Mouse (Mus musculus): ENCODE results near the gene Hypk.
A peak's percentile ranks its signal among the peaks of the same experiment; 100 is the strongest.

The Hypk gene

GRCm38 (mm10) chr2:121452990-121453389 lies at the start of gene Hypk:
TSS of gene Hypk (plus strand) at chr2:121453290.
- no peak for DNase-seq (ENCODE audit: low spot score)

GRCm38 (mm10) chr2:121403296-121403695 lies 49.8 kb upstream of the Hypk start:
- no peak for DNase-seq (ENCODE audit: low spot score)

- DNase-seq (ENCODE audit: low spot score), result peak; percentile 45
These were observed 44.9 kb upstream of the Hypk start for GRCm38 (mm10) chr2:121408160-121408559.

DNA sequence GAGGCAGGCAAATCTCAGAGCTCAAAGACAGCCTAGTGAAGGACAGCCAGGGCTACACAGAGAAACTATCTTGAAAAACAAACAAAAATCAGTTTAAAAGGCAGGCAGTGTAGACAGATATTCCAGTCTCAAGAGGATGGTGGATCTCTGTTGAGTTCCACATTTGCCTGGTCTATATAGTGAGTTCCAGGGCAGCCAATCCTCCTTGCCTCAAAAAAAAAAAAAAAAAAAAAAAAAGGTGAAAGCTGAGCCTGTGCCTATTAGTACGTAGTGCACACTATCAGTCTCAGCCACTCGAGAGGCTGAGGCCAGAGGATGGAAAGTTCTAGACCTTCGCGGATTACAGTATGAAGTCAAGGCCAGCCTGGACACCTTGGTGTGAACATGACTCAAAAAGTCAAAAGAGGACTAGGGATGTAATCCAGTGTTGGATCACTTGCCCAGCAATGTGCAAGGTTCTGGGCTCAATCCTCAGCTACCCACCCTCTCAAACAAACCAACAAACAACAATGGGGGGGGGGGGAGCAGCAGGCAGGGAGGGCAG lies 40.2 kb upstream of the Hypk start:
- no peak for DNase-seq (ENCODE audit: low spot score)

GRCm38 (mm10) chr2:121413387-121414042 lies 39.6 kb upstream of the Hypk start, which contains the start of the genes Pdia3 and Catsper2:
TSS of gene Pdia3 (plus strand) at chr2:121413775.
TSS of gene Catsper2 (minus strand) at chr2:121413792.
- DNase-seq (ENCODE audit: low spot score), result peak; percentile 97

DNA sequence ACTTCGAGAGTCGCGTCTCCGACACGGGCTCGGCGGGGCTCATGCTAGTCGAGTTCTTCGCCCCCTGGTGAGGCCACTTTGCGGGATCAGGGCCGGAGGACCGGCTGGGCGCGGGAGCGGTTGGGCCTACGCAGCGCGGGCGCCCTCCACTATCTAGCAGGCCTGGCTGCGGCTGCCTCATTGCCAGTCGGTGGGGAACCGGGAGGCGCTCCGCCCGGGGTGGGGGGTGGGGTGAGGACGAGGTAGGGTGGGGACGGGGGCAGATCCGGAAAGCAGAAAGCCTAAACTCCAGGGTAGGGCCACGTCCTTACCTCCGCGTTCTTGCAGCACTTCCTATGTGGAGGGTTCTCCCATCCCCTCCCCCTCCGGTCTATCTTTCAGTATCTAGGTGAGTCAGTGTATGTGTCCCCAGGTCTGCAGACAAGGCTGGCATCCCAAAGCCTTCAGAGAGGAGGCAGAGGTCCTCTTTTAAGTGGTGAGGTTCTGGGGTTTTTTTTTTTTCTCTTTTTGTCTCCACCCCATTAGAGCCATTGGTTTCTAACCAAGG lies 38.9 kb upstream of the Hypk start:
- peak; percentile 64 for DNase-seq (ENCODE audit: low spot score)

- DNase-seq (ENCODE audit: low spot score), result no peak
These were observed 38.0 kb upstream of the Hypk start for GRCm38 (mm10) chr2:121415103-121415502.

- DNase-seq (ENCODE audit: low spot score), result no peak
These were observed 37.5 kb upstream of the Hypk start for GRCm38 (mm10) chr2:121415591-121415990.

DNA sequence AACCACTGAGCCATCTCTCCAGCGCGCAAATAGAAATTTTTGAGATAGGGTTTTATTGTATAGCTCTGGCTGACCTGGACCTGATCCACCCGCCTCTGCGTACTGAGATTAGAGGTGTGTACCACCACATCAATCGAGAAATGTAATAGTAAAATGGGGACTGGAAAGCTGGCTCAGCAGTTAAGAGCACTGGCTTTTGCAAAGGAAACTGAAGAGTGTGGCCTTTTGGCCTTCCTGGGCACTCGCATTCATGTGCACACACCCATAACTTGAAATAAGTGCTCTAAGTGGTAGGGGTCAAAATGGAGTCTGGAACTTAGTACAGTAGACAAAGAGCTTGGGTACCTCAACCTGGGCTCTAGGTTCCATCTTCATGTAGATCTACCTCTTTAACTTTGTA lies 36.7 kb upstream of the Hypk start:
- no peak for DNase-seq (ENCODE audit: low spot score)

DNA sequence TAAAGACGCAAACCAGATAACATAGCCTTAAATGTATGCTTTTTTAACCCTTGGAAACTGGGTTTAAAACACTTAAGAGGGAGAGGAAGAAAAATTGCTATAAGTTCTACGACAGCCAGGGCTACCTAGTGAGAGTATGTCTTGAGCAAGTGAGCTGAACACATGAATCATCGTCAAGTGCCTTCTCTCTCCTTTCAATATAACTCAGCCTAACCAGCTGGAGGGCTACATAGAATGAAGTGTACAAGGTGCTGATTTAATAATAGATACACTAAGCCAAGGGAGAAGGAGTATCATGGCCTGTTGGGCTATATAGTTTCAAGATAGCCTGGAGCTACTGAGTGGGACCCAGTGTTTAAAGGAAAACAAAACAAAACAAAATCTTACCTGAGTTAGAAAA lies 34.6 kb upstream of the Hypk start:
- DNase-seq (ENCODE audit: low spot score), result no peak

DNA sequence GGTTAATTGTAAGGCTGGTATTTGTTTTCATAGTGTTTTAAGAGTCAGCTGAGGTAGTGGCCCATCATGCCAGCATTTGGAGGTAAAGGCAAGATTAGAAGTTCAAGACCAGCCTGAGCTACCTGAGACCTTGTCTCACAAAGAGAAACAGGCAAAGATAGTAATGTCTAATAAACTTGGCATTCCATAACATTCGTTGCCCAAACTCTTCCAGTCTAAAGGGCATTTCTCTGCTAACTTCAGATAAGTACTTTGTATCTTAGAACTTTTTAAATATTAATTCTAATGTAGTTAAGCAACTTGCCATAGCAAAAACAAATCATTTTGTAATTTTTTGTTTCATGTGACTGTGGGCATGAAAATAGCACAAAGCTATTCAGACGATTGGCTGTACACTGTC lies 29.9 kb upstream of the Hypk start:
- no peak for DNase-seq (ENCODE audit: low spot score)

- DNase-seq (ENCODE audit: low spot score), result no peak
These were observed 27.2 kb upstream of the Hypk start for GRCm38 (mm10) chr2:121425890-121426289.

DNA sequence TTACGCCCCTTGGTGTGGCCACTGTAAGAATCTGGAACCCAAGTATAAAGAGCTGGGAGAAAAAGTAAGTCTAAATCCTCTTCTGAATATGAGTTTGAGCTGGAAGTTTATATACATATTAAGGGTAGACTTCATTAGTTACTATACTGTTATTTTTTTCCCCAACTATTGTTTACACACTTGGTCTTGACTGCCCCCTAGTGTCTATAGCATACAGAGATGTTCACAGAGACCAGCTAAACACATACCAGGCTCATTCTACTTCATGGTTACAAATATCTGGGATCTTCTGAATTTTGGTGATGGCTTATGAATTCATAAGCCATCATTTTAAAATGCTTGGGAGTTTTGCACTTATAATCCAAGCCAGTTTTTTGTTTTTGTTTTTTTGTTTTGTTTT lies 18.2 kb upstream of the Hypk start:
- peak; percentile 58 for DNase-seq (ENCODE audit: low spot score)

DNA sequence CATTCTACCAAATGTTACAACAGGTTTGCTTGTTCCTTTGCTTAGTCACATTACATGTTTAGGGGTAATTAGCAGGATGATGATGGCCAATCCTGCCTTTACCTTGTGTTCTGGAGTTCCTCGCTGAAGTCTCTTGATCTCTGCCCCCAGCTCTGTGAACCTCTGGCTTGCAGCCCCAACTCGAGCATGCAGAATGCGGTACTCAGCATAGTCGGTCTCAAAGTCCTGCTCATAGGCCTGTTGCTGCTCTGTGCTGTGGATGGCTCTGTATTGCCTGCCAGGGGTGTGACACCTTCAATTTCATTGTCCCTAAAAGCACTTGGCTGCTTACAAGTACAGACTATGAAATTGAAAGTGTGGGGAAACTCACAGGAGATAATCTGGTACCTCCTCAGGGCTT lies 13.3 kb upstream of the Hypk start:
- DNase-seq (ENCODE audit: low spot score), result no peak

GRCm38 (mm10) chr2:121440834-121441605 lies 12.1 kb upstream of the Hypk start:
- no peak for DNase-seq (ENCODE audit: low spot score)

- no peak for DNase-seq (ENCODE audit: low spot score)
These were observed 11.3 kb upstream of the Hypk start for GRCm38 (mm10) chr2:121441800-121442199.

GRCm38 (mm10) chr2:121442259-121443067 lies 10.6 kb upstream of the Hypk start:
- DNase-seq (ENCODE audit: low spot score), result peak; percentile 70

GRCm38 (mm10) chr2:121443068-121443349 lies 10.1 kb upstream of the Hypk start:
- DNase-seq (ENCODE audit: low spot score), result no peak

GRCm38 (mm10) chr2:121444178-121444577 lies 8.9 kb upstream of the Hypk start, which contains the start of gene Ell3:
TSS of gene Ell3 (minus strand) at chr2:121444278.
- DNase-seq (ENCODE audit: low spot score), result no peak

GRCm38 (mm10) chr2:121445117-121445516 lies 8.0 kb upstream of the Hypk start:
- DNase-seq (ENCODE audit: low spot score), result no peak

GRCm38 (mm10) chr2:121446506-121446905 lies 6.6 kb upstream of the Hypk start:
- DNase-seq (ENCODE audit: low spot score), result no peak

DNA sequence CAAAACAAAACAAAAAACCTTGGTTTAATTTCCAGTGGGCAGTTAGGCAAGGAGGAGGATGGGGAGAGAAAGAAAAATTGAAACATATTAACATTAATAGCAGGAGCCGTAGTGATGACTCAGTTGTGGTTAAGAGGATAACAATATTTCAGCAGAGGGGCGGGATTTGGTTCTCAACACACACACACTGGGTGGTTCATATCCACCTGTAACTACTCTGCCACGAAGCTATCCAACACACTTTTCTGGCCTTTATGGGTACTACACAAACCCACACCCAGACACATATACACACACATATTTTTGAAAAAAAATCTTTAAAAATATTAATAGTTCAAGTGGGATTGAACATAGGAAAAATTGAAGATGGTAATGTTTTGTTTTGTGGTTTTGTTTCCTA lies 6.1 kb upstream of the Hypk start:
- DNase-seq (ENCODE audit: low spot score), result no peak

All from embryo, embryonic 10.5 days (tissue).